Mouse (Mus musculus) midbrain, embryonic 12.5 days (tissue): ENCODE results near the gene Erg. TPM values are rescaled to one million over a fixed set of nuclear protein-coding genes. Genes with fewer than 3 reads are reported as not detected.

Source experiments
- ATAC-seq: fragments of 200-750 bp; cut with Nextera tagmentation; 2 replicates; pipeline ENCODE4 v1.8.0; 2017; ENCODE audit warnings: low read depth, moderate TSS enrichment, moderate library complexity; ENCODE audit not compliant: low FRiP score
- H3K27ac ChIP-seq: fragments of 300-500 bp; sonication (generic); replicated peaks from 2 replicates; pipeline ENCODE4 v1.5.1; 2016; ENCODE audit warnings: mild to moderate bottlenecking
- H3K27me3 ChIP-seq: fragments of 300-500 bp; sonication (generic); 2 replicates; pipeline ENCODE4 v1.6.1; 2016; ENCODE audit warnings: mild to moderate bottlenecking
- H3K36me3 ChIP-seq: fragments of 300-500 bp; sonication (generic); 2 replicates; pipeline ENCODE4 v1.6.1; 2016
- H3K4me1 ChIP-seq: fragments of 300-500 bp; sonication (generic); 2 replicates; pipeline ENCODE4 v1.6.1; 2016
- H3K4me2 ChIP-seq: fragments of 300-500 bp; sonication (generic); replicated peaks from 2 replicates; pipeline ENCODE4 v1.6.1; 2016; ENCODE audit warnings: mild to moderate bottlenecking, moderate library complexity
- H3K4me3 ChIP-seq: fragments of 300-500 bp; sonication (generic); 2 replicates; pipeline ENCODE4 v1.5.1; 2016; ENCODE audit warnings: mild to moderate bottlenecking
- H3K9ac ChIP-seq: fragments of 300-500 bp; sonication (generic); replicated peaks from 2 replicates; pipeline ENCODE4 v1.6.1; 2016; ENCODE audit warnings: mild to moderate bottlenecking, moderate library complexity
- H3K9me3 ChIP-seq: fragments of 300-500 bp; sonication (generic); 2 replicates; pipeline ENCODE4 v1.6.1; 2016; ENCODE audit warnings: mild to moderate bottlenecking
- WGBS: fragments of 180-500 bp; shearing (Covaris S2); methylation state at CpG from one replicate; pipeline ENCODE4 v1.1.7; 2016; 5-methylcytosine and 5-hydroxymethylcytosine counted together
- polyA plus RNA-seq: library from polyadenylated mRNA; unstranded; fragments of >200 nt; fragmentation: Nextera tagmentation; extraction: Ambion mirVana; gene quantifications from 2 replicates; pipeline ENCODE4 v1.2.1, GENCODE M21; 2016

Erg gene
- polyA plus RNA-seq, 1 experiment from 2014 or later, result 4.3 TPM

- Histone ChIP-seq H3K4me1 (no peaks in the 10 kb centered on the region), H3K36me3 (no peaks in the 10 kb centered on the region), H3K27me3 (no peaks in the 10 kb centered on the region), H3K27ac (no peak overlapping the region), H3K4me3 (no peak overlapping the region), H3K9ac (no peak overlapping the region), H3K4me2 (no peak overlapping the region), H3K9me3 (no peaks in the 10 kb centered on the region)
- WGBS, result 84% methylated on average over 2 of the region's 2 CpGs
- ATAC-seq, result no peak
These were observed 80.3 kb downstream of the Erg start for GRCm38 (mm10) chr16:95506051-95506450.

DNA sequence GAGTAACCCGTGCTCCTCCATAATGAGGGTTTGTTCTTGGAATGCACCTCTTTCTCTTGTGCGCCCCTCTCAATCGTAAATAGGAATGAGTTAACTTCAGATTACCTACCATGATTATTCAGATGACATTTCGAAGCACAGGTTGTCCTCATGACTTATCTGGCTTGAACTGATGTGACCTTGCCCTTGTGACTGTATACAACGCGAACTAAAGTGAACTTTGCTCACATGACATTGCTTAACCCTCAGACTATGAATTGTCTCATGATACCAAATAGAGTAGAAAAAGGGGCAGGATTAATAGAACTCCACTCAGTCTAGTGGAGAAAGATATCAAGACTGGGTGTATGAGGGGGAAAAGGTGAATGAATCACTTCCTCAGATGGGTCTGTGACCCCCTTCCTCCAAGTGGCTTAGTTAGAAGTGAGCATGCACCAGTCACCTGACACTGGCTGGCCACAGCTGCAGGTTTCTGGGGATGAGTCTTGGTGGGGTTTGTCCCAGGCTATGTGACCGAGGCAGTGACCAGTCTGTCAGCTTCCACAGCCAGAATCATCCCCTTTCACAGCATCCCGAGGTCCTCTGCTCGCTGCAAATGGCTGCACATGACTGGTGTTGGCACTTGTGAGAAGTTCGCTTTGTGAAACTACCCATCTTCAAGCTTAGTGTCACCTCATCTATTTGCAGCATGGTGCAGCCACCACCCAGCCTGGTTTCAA, 89.7 kb downstream of the Erg start:
- Histone ChIP-seq H3K9ac (no peak overlapping the region), H3K27me3 (no peaks in the 10 kb centered on the region), H3K4me2 (no peak overlapping the region), H3K4me3 (no peak overlapping the region), H3K9me3 (no peaks in the 10 kb centered on the region), H3K4me1 (no peaks in the 10 kb centered on the region), H3K36me3 (no peaks in the 10 kb centered on the region), H3K27ac (no peak overlapping the region)
- ATAC-seq, result no peak
- 89% methylated on average over 10 of the region's 10 CpGs for WGBS

- WGBS, result 67% methylated on average over 3 of the region's 3 CpGs
- H3K4me2 ChIP-seq, result no peak overlapping the region
- no peaks in the 10 kb centered on the region for H3K27me3 ChIP-seq
- H3K27ac ChIP-seq, result no peak overlapping the region
- no peaks in the 10 kb centered on the region for H3K36me3 ChIP-seq
- no peaks in the 10 kb centered on the region for H3K9me3 ChIP-seq
- H3K4me3 ChIP-seq, result no peak overlapping the region
- ATAC-seq, result no peak
- H3K9ac ChIP-seq, result no peak overlapping the region
- H3K4me1 ChIP-seq, result no peaks in the 10 kb centered on the region
These were observed 92.3 kb downstream of the Erg start for GRCm38 (mm10) chr16:95494108-95494507.

DNA sequence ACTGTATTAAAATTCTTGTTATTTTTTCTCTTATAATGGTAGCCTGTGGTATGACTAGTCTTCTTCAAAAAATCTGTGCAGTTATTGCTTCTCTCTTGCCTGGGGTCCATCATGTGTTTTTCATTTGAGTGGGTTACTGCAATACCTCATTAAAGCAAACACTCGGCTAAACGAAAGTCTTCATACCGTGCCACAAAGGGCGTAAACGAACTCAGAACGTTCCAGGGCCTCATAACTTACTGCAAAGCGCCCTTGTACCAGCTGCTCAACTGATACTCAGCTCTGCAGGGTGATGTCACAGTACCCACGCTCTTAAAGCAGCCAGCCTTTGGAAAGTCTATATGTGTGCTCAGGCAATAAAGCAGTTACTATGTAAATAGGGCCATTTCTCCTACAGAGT, 93.1 kb downstream of the Erg start:
- Histone ChIP-seq H3K4me2 (no peak overlapping the region), H3K9ac (no peak overlapping the region), H3K4me3 (no peak overlapping the region), H3K36me3 (no peaks in the 10 kb centered on the region), H3K27ac (no peak overlapping the region), H3K4me1 (no peaks in the 10 kb centered on the region), H3K27me3 (no peaks in the 10 kb centered on the region), H3K9me3 (no peaks in the 10 kb centered on the region)
- 83% methylated on average over 8 of the region's 8 CpGs for WGBS
- no peak for ATAC-seq

DNA sequence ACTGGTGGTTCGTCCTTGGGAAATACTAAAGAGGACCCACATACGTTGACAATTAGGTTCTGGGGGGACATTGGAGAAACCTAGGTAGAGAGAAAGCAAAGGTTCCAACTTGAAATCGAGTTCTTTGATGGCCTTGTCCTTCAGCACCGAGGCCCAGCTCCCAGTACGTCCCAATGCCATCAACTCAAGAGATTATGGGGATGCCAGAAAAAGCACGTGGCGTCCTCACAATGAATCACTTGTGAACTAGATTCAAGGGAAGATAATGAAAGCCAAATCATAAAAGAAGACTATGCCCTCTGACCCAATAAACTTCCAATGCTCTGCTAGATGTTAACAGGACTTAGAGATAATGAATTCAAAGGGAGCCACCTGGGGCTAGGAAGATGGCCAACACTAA, 94.2 kb downstream of the Erg start:
- 85% methylated on average over 7 of the region's 7 CpGs for WGBS
- H3K4me3 ChIP-seq, result no peak overlapping the region
- no peaks in the 10 kb centered on the region for H3K27me3 ChIP-seq
- no peak overlapping the region for H3K4me2 ChIP-seq
- no peaks in the 10 kb centered on the region for H3K4me1 ChIP-seq
- no peak overlapping the region for H3K27ac ChIP-seq
- H3K9me3 ChIP-seq, result no peaks in the 10 kb centered on the region
- no peak overlapping the region for H3K9ac ChIP-seq
- no peaks in the 10 kb centered on the region for H3K36me3 ChIP-seq
- ATAC-seq, result no peak

- H3K36me3 ChIP-seq, result no peaks in the 10 kb centered on the region
- H3K4me1 ChIP-seq, result no peaks in the 10 kb centered on the region
- H3K27ac ChIP-seq, result no peak overlapping the region
- no peak overlapping the region for H3K4me3 ChIP-seq
- no peak overlapping the region for H3K9ac ChIP-seq
- no peaks in the 10 kb centered on the region for H3K27me3 ChIP-seq
- WGBS, result 84% methylated on average over 5 of the region's 5 CpGs
- no peak for ATAC-seq
- H3K4me2 ChIP-seq, result no peak overlapping the region
- no peaks in the 10 kb centered on the region for H3K9me3 ChIP-seq
These were observed 96.0 kb downstream of the Erg start for GRCm38 (mm10) chr16:95490386-95490785.

GRCm38 (mm10) chr16:95487606-95488351, 98.6 kb downstream of the Erg start:
- 88% methylated on average over 9 of the region's 9 CpGs for WGBS
- Histone ChIP-seq H3K27ac (no peak overlapping the region), H3K36me3 (no peaks in the 10 kb centered on the region), H3K27me3 (no peaks in the 10 kb centered on the region), H3K4me1 (no peaks in the 10 kb centered on the region), H3K4me2 (no peak overlapping the region), H3K4me3 (no peak overlapping the region), H3K9me3 (no peaks in the 10 kb centered on the region), H3K9ac (no peak overlapping the region)
- no peak for ATAC-seq

GRCm38 (mm10) chr16:95481176-95481575, 105.2 kb downstream of the Erg start:
- WGBS, result 88% methylated on average over 13 of the region's 13 CpGs
- Histone ChIP-seq H3K9ac (no peak overlapping the region), H3K4me1 (no peaks in the 10 kb centered on the region), H3K27ac (no peak overlapping the region), H3K9me3 (no peaks in the 10 kb centered on the region), H3K4me2 (no peak overlapping the region), H3K27me3 (no peaks in the 10 kb centered on the region), H3K36me3 (no peaks in the 10 kb centered on the region), H3K4me3 (no peak overlapping the region)
- no peak for ATAC-seq

DNA sequence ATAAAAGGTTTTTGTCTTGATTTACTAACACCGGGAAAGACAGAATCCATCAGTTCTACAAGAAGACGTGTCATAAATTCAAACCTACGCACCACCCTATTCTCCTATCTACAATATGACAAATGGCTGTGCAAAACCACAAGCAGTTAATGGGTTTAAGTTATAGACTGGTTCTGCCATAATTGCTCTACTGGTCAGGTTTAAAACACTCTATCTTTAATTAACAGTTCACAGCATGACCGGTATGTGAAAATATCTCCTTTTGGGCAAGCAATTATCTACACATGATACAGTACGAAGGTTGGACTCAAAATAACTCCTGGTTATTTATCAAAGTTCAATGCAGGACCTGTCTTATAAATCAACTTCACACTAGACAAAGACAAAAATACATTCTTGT, 107.8 kb downstream of the Erg start:
- Histone ChIP-seq H3K4me1 (no peaks in the 10 kb centered on the region), H3K4me2 (no peak overlapping the region), H3K9ac (no peak overlapping the region), H3K27me3 (no peaks in the 10 kb centered on the region), H3K27ac (no peak overlapping the region), H3K4me3 (no peak overlapping the region), H3K36me3 (no peaks in the 10 kb centered on the region), H3K9me3 (no peaks in the 10 kb centered on the region)
- 94% methylated on average over 5 of the region's 5 CpGs for WGBS
- no peak for ATAC-seq

GRCm38 (mm10) chr16:95475041-95475440, 111.4 kb downstream of the Erg start:
- Histone ChIP-seq H3K36me3 (no peaks in the 10 kb centered on the region), H3K4me1 (no peaks in the 10 kb centered on the region), H3K4me3 (no peak overlapping the region), H3K9me3 (no peaks in the 10 kb centered on the region), H3K27ac (no peak overlapping the region), H3K9ac (no peak overlapping the region), H3K4me2 (no peak overlapping the region), H3K27me3 (no peaks in the 10 kb centered on the region)
- WGBS, result 91% methylated on average over 3 of the region's 3 CpGs
- ATAC-seq, result no peak

GRCm38 (mm10) chr16:95473946-95474345, 112.4 kb downstream of the Erg start:
- H3K4me2 ChIP-seq, result no peak overlapping the region
- no peaks in the 10 kb centered on the region for H3K36me3 ChIP-seq
- no peaks in the 10 kb centered on the region for H3K4me1 ChIP-seq
- H3K4me3 ChIP-seq, result no peak overlapping the region
- no peak overlapping the region for H3K9ac ChIP-seq
- no peak for ATAC-seq
- no peaks in the 10 kb centered on the region for H3K27me3 ChIP-seq
- WGBS, result 88% methylated on average over 3 of the region's 3 CpGs
- H3K27ac ChIP-seq, result no peak overlapping the region
- H3K9me3 ChIP-seq, result no peaks in the 10 kb centered on the region

GRCm38 (mm10) chr16:95472771-95473170, 113.6 kb downstream of the Erg start:
- Histone ChIP-seq H3K27ac (no peak overlapping the region), H3K27me3 (no peaks in the 10 kb centered on the region), H3K9me3 (no peaks in the 10 kb centered on the region), H3K4me1 (no peaks in the 10 kb centered on the region), H3K4me2 (no peak overlapping the region), H3K4me3 (no peak overlapping the region), H3K36me3 (no peaks in the 10 kb centered on the region), H3K9ac (no peak overlapping the region)
- ATAC-seq, result no peak
- WGBS, result 85% methylated on average over 11 of the region's 11 CpGs
